Mouse (Mus musculus) hindbrain, embryonic 14.5 days (tissue): ENCODE measurements around the gene Trappc2l. TPM values are rescaled to one million over a fixed set of nuclear protein-coding genes. Genes with fewer than 3 reads are reported as not detected.

Experiments
- ATAC-seq: fragments of 200-750 bp; cut with Nextera tagmentation; 2 replicates; pipeline ENCODE4 v1.8.0; 2017; ENCODE audit warnings: moderate number of reproducible peaks, mild to moderate bottlenecking, moderate TSS enrichment, moderate library complexity; ENCODE audit not compliant: low FRiP score
- DNase-seq: peaks from one replicate; pipeline ENCODE4 v3.0.0-alpha.2; 2015; ENCODE audit warnings: low spot score
- H3K27ac ChIP-seq: fragments of 300-500 bp; sonication (generic); 2 replicates; pipeline ENCODE4 v1.5.1; 2014; ENCODE audit warnings: mild to moderate bottlenecking, moderate library complexity
- H3K27me3 ChIP-seq: fragments of 300-500 bp; sonication (generic); 2 replicates; pipeline ENCODE4 v1.6.1; 2014; ENCODE audit warnings: mild to moderate bottlenecking, low read length, mixed read lengths; ENCODE audit not compliant: control insufficient read depth, insufficient read depth
- H3K36me3 ChIP-seq: fragments of 300-500 bp; sonication (generic); replicated peaks from 2 replicates; pipeline ENCODE4 v1.6.1; 2014; ENCODE audit not compliant: control insufficient read depth, insufficient read depth
- H3K4me1 ChIP-seq: fragments of 300-500 bp; sonication (generic); replicated peaks from 2 replicates; pipeline ENCODE4 v1.6.1; 2014; ENCODE audit warnings: antibody characterized with exemption, low read length, mixed read lengths; ENCODE audit not compliant: control insufficient read depth, insufficient read depth
- H3K4me2 ChIP-seq: fragments of 300-500 bp; sonication (generic); replicated peaks from 2 replicates; pipeline ENCODE4 v1.6.1; 2014; ENCODE audit warnings: mild to moderate bottlenecking, moderate library complexity
- H3K4me3 ChIP-seq: fragments of 300-500 bp; sonication (generic); replicated peaks from 2 replicates; pipeline ENCODE4 v1.5.1; 2014; ENCODE audit warnings: mild to moderate bottlenecking, low read length
- H3K9ac ChIP-seq: fragments of 300-500 bp; sonication (generic); 2 replicates; pipeline ENCODE4 v1.6.1; 2014
- H3K9me3 ChIP-seq: fragments of 300-500 bp; sonication (generic); 2 replicates; pipeline ENCODE4 v1.6.1; 2016; ENCODE audit warnings: low read length; ENCODE audit not compliant: control insufficient read depth
- WGBS: fragments of 180-500 bp; shearing (Covaris S2); extraction: QIAGEN DNeasy Blood & Tissue Kit; methylation state at CpG from one replicate; pipeline ENCODE4 v1.1.7; 2014; 5-methylcytosine and 5-hydroxymethylcytosine counted together
- polyA plus RNA-seq: library from polyadenylated mRNA; unstranded; fragments of >200 nt; fragmentation: Nextera tagmentation; extraction: Ambion mirVana; gene quantifications from 2 replicates; pipeline ENCODE4 v1.2.1, GENCODE M21; 2014

Trappc2l gene
- polyA plus RNA-seq, 1 experiment from 2014 or later: 130 TPM

DNA sequence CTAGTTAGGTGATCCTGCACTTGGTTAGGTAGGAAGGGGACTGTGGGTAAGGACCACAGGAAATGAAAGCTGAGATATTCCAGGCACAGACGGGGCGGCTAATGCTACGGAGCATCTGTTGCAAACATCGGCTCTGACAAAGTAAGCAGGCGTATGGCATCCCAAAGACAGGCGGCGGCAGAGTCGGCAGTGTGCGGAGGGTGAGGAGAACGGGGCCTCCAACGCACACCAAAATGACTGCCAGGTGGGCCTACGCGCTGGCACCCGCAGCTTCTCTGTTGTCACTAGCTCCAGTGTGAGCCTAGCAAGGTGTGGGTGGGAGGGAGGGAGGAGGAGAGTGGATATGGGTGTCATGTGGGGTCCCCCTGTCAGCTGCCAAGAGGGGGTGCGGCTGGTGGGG, 30.0 kb downstream of the Trappc2l start:
- DNase-seq (no peak), ATAC-seq (no peak)
- Histone ChIP-seq H3K4me3 (no peak overlapping the region), H3K9me3 (no peaks in the 10 kb centered on the region), H3K4me2 (no peak overlapping the region), H3K27me3 (no peaks in the 10 kb centered on the region), H3K36me3 (peaks cover 69% of the 10 kb centered on the region), H3K9ac (no peak overlapping the region), H3K4me1 (peaks cover 6% of the 10 kb centered on the region; the same call in 1 of the 2 replicates), H3K27ac (no peak overlapping the region)
- 83% methylated on average over 15 of the region's 15 CpGs for WGBS

DNA sequence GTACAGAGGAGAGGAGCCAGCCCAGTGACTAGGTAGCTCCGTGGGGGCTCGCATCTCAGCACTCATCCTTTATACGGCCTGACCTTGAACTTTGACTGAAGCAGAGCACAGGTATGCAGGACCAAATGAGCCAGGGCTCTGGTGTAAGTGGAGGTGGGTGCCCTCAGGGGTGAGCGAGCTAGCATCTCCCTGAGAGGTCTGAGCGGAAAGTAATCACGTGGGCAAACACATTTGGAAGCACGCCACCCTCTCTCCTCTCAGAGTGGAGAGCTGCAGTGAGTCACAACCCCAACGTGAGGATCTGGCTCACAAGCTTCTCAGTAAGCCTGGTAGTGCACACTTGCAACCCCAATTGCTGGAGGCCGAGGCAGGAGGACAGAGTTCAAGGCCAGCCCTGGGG, 30.6 kb downstream of the Trappc2l start:
- ATAC-seq: no peak
- Histone ChIP-seq H3K4me1 (peaks cover 6% of the 10 kb centered on the region; the same call in 1 of the 2 replicates), H3K27ac (no peak overlapping the region), H3K9me3 (no peaks in the 10 kb centered on the region), H3K4me2 (no peak overlapping the region), H3K4me3 (no peak overlapping the region), H3K27me3 (no peaks in the 10 kb centered on the region), H3K9ac (no peak overlapping the region), H3K36me3 (peaks cover 70% of the 10 kb centered on the region)
- WGBS: 76% methylated on average over 9 of the region's 9 CpGs
- DNase-seq: no peak

GRCm38 (mm10) chr8:122644175-122644954, 32.9 kb downstream of the Trappc2l start:
- no peak for DNase-seq
- no peak overlapping the region for H3K27ac ChIP-seq
- no peaks in the 10 kb centered on the region for H3K9me3 ChIP-seq
- 74% methylated on average over 6 of the region's 6 CpGs for WGBS
- H3K36me3 ChIP-seq: peaks cover 74% of the 10 kb centered on the region
- H3K4me1 ChIP-seq: no peaks in the 10 kb centered on the region; the same call in 1 of the 2 replicates
- H3K27me3 ChIP-seq: no peaks in the 10 kb centered on the region
- no peak overlapping the region for H3K4me2 ChIP-seq
- H3K9ac ChIP-seq: no peak overlapping the region
- H3K4me3 ChIP-seq: no peak overlapping the region
- ATAC-seq: no peak

DNA sequence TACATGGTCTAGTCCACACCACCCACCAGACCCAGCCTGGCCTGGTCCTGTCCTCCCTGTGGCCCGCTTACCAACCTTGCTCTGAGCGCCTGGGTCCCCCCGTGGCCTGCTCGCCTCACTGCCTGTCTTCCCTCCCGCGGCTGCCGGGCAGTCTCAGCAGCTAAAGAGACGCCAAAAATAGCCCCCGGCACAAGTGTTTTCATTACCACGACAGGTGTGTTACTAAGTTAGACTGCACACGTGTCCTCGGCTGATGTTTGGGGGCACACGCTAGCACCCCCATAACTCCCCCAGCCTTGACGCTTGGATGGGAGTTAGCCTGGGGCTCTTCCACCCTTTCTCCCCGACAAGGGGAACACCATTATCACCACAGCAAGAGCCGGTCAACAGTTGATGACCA, 34.9 kb downstream of the Trappc2l start:
- Histone ChIP-seq H3K4me2 (no peak overlapping the region), H3K9me3 (no peaks in the 10 kb centered on the region), H3K36me3 (peaks cover 68% of the 10 kb centered on the region), H3K27ac (no peak overlapping the region), H3K27me3 (no peaks in the 10 kb centered on the region), H3K4me3 (no peak overlapping the region), H3K4me1 (0 out of 2 replicates have a peak, but pooled peaks cover 5% of the 10 kb centered on the region), H3K9ac (no peak overlapping the region)
- 91% methylated on average over 16 of the region's 16 CpGs for WGBS
- no peak for DNase-seq
- ATAC-seq: no peak

DNA sequence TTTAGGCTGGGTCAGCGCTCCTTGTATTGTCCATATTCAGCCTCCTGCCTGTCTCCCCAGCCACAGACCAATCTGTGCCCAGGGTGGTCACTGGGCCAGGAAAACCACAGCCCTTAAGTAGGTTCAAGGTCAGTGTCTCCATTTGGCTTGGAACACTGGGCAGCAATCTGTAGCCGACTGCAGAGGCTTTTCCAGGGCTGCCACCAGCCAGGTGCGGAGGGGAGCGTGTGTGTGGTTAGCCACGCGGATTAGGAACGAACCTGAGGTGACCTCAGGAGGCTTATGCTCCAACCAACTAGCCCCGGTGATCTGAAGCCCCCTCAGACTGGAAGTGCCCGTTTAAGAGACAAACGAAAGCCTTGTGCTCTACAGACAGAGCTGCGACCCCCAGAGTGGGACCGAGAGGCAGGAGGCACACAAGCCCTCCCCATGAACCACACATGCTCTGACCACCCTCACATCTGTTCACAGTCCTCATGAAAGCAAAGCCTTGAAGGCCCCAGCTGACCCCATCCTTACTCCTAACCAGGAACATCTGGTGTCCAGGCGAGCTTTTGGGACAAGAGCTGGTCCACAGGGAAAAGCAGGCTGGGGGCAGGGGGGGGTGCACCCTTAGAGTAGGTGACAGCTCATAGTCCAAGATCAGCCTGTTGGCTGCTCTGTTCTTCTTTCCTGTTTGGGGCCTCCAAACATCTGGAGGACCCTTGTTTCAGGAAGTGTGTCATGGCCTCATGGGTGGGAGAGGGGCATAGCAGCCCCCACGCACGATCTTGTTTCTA, 36.9 kb downstream of the Trappc2l start:
- H3K4me3 ChIP-seq: no peak overlapping the region
- no peak overlapping the region for H3K9ac ChIP-seq
- DNase-seq (no peak), ATAC-seq (no peak)
- H3K27ac ChIP-seq: no peak overlapping the region
- no peak overlapping the region for H3K4me2 ChIP-seq
- no peaks in the 10 kb centered on the region for H3K9me3 ChIP-seq
- 78% methylated on average over 15 of the region's 15 CpGs for WGBS
- no peaks in the 10 kb centered on the region for H3K27me3 ChIP-seq
- 0 out of 2 replicates have a peak, but pooled peaks cover 12% of the 10 kb centered on the region for H3K4me1 ChIP-seq
- peaks cover 51% of the 10 kb centered on the region for H3K36me3 ChIP-seq

DNA sequence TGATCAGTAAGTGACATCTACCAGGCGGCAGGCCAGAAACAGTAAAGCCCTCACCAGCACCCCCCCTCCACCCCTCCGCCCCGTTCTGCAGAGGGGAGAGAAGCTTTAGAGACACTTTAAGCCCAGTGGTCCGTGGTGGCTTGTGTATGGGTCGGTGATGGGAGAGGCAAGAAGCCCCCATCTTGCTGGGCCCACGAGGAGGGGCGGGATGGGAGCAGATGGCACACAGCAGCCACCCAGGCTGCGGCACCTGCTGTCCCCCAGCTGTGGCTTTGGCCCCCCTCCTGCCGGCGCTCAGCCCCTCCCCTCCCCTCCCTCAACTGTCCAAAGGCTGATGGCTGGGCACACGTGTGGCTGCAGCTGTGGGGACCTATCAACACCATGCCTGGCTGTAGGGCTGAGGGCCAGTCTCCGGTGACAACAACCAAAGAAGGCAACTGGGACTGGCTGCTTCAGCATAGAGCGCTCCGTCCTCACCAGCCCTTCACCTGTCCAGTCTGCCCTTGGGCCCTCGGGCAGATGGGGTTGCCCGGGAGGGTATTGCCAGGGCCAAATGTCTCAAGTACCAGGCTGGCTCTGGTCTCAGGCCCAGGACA, 40.0 kb downstream of the Trappc2l start:
- Histone ChIP-seq H3K27me3 (no peaks in the 10 kb centered on the region), H3K9me3 (no peaks in the 10 kb centered on the region), H3K4me3 (no peak overlapping the region), H3K4me1 (peaks cover 26% of the 10 kb centered on the region), H3K4me2 (no peak overlapping the region), H3K9ac (no peak overlapping the region), H3K27ac (no peak overlapping the region), H3K36me3 (peaks cover 32% of the 10 kb centered on the region)
- no peak for DNase-seq
- 47% methylated on average over 15 of the region's 16 CpGs for WGBS
- 0 out of 2 replicates have a peak, but pooled peaks have one; percentile 31 for ATAC-seq

DNA sequence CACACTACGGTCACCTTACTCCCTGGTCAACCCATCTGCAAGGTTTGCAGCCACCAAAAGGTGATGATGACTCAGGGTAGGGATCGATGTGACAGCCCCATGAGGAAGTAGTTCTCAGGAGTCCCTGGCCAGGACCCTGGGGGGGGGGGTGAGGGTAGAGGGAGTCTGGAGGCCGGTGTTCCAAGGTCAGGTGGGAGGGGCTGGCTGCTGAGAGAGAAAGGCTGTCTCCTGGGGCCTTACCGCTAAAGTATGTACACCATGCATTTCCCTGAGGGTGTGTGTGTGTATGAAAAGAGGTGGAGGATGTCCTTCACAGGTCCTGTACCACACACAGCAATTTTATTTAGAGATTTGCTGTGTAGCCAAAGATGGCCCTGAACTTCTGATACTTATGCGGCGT, 41.2 kb downstream of the Trappc2l start:
- H3K4me2 ChIP-seq: no peak overlapping the region
- H3K9ac ChIP-seq: no peak overlapping the region
- peaks cover 21% of the 10 kb centered on the region for H3K36me3 ChIP-seq
- H3K4me3 ChIP-seq: no peak overlapping the region
- H3K4me1 ChIP-seq: peaks cover 26% of the 10 kb centered on the region
- no peaks in the 10 kb centered on the region for H3K27me3 ChIP-seq
- ATAC-seq (no peak), DNase-seq (no peak)
- H3K27ac ChIP-seq: no peak overlapping the region
- H3K9me3 ChIP-seq: no peaks in the 10 kb centered on the region
- WGBS: 71% methylated on average over 6 of the region's 6 CpGs

DNA sequence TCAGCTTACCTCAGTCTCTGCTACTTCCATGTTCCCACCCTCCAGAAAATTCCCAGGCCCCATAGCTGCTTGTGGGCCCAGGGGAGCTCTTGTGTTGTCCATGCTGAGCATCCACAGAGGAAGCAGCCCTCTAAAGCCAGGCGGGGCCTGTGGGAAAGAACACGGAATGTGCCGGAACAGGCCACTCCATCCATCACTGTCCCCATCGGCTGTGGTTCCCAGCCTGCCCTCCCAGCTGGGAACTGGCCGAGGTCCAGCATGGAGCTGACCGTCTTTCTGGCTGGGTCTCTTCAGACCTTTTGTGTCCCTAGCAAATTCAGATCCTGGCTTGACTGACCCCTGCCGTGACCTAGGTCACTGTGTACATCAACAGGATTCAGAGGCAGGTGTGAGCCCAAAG, 43.3 kb downstream of the Trappc2l start:
- Histone ChIP-seq H3K4me1 (peaks cover 32% of the 10 kb centered on the region), H3K36me3 (peaks cover under 1% of the 10 kb centered on the region; the same call in 1 of the 2 replicates), H3K9ac (no peak overlapping the region), H3K27me3 (no peaks in the 10 kb centered on the region), H3K4me3 (no peak overlapping the region), H3K9me3 (no peaks in the 10 kb centered on the region), H3K27ac (no peak overlapping the region), H3K4me2 (no peak overlapping the region)
- WGBS: 37% methylated on average over 7 of the region's 7 CpGs
- ATAC-seq (no peak), DNase-seq (no peak)
